Comparison of ENCODE assay signal across 30 mouse cellular contexts in the genomic region with DNA sequence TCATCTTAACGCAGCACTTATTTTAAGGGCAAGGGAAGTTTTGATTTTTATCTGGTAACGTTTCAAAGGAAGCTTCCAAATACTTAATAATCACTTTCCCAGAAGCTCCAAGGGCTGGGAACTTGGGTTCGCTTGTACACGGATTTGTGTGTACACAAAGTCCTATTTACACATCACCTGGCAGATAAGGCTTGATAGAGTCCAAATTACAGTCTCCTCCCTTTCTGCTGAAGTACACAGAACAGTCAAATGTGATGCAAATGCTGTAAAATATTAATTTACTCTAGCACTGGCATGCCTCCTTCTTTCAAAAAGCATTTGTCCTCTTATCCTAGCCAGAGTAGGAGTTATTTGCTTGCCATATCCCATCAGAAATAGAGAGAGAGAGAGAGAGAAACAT. TPM values are rescaled to one million over a fixed set of nuclear protein-coding genes. Genes with fewer than 3 reads are reported as not detected.
DNase-seq lines count a peak whose midpoint lies in the region; ATAC-seq and TF ChIP-seq lines count a peak whose summit lies in the region.
"Had no signal": no experiment of that assay in that cellular context is flagged by ENCODE, and none has a peak within 500 bp of the region (broad histone marks: within the 10 kb centered on the region; RNA-seq: fewer than 3 reads in every experiment).

No protein-coding gene starts in this region.

- intact Hi-C loops in gastrocnemius, adult 2 months (cut with DNase I): no loop called here
- intact Hi-C loops in gastrocnemius, postnatal 14 days (cut with DNase I; ENCODE audit: low total_unique reads): no loop called here

- H3K27ac ChIP-seq in gastrocnemius, adult 2 months: peak overlapping the region; percentile 99
- H3K27ac ChIP-seq in kidney, adult 2 months (ENCODE audit: insufficient read depth, low read depth, low read length): peak overlapping the region; percentile 45; the same call in 1 of the 2 replicates
- 0 out of 2 replicates have a peak overlapping the region, but pooled peaks have one; percentile 38 for H3K27ac ChIP-seq in liver, embryonic 15.5 days (replicated peaks)
- no peak overlapping the region for H3K27ac ChIP-seq in liver, embryonic 12.5 days
- H3K27ac ChIP-seq: embryonic facial prominence, embryonic 13.5 days; forebrain, embryonic 10.5 days; forebrain, embryonic 15.5 days; heart, embryonic 13.5 days; hindbrain, embryonic 10.5 days; hindbrain, embryonic 15.5 days; limb, embryonic 13.5 days; midbrain, embryonic 10.5 days; midbrain, embryonic 15.5 days; neural tube, embryonic 15.5 days; stomach, postnatal 0 days had no signal

- peaks cover 1% of the 10 kb centered on the region; the same call in 1 of the 2 replicates for H3K36me3 ChIP-seq in kidney, adult 2 months (ENCODE audit: control insufficient read depth, insufficient read depth, low read length)
- no peaks in the 10 kb centered on the region for H3K36me3 ChIP-seq in liver, embryonic 15.5 days (replicated peaks)
- no peaks in the 10 kb centered on the region for H3K36me3 ChIP-seq in liver, embryonic 12.5 days
- H3K36me3 ChIP-seq: embryonic facial prominence, embryonic 13.5 days; forebrain, embryonic 10.5 days; forebrain, embryonic 15.5 days; hindbrain, embryonic 10.5 days; hindbrain, embryonic 15.5 days; limb, embryonic 13.5 days; midbrain, embryonic 10.5 days; midbrain, embryonic 15.5 days; neural tube, embryonic 15.5 days had no signal

- ATAC-seq in liver, embryonic 15.5 days (ENCODE audit: insufficient read depth): no peak
- no peak for ATAC-seq in liver, embryonic 12.5 days
- ATAC-seq: forebrain, embryonic 15.5 days; inflammation-experienced regulatory T-cells, adult 6 months; midbrain, embryonic 15.5 days had no signal

- no peak for DNase-seq in gastrocnemius, adult 2 months
- DNase-seq in gastrocnemius, postnatal 14 days: no peak
- peak; percentile 78 for DNase-seq in kidney, adult 2 months
- no peak for DNase-seq in kidney, postnatal 10 days
- no peak for DNase-seq in right cerebral cortex, postnatal 36 days (ENCODE audit: low spot score in 2 of 2)
- DNase-seq: adrenal gland, adult 8-10 months; cerebellum, adult 11 months; cerebellum, postnatal 10 days; heart, postnatal 14 days; kidney, adult 11 months; lung, adult 2 months; lung, postnatal 14 days; right cerebral cortex, postnatal 25 days; thymus, adult 18-20 months; thymus, postnatal 25 days had no signal

- WGBS in kidney, adult 2 months: 34% methylated on average over 4 of the region's 4 CpGs
- 57% methylated on average over 4 of the region's 4 CpGs for WGBS in liver, embryonic 15.5 days (ENCODE audit: insufficient replicate concordance)
- 66% methylated on average over 4 of the region's 4 CpGs for WGBS in liver, embryonic 12.5 days (ENCODE audit: insufficient replicate concordance)

- no peaks in the 10 kb centered on the region for H3K9me3 ChIP-seq in liver, embryonic 15.5 days (replicated peaks)
- no peaks in the 10 kb centered on the region for H3K9me3 ChIP-seq in liver, embryonic 12.5 days (replicated peaks)
- H3K9me3 ChIP-seq: embryonic facial prominence, embryonic 13.5 days; forebrain, embryonic 10.5 days; forebrain, embryonic 15.5 days; G1E; heart, embryonic 13.5 days; hindbrain, embryonic 10.5 days; hindbrain, embryonic 15.5 days; limb, embryonic 13.5 days; midbrain, embryonic 10.5 days; midbrain, embryonic 15.5 days; neural tube, embryonic 15.5 days had no signal

- peaks cover 22% of the 10 kb centered on the region for H3K4me1 ChIP-seq in kidney, adult 2 months (ENCODE audit: control insufficient read depth, insufficient read depth, low read length)
- H3K4me1 ChIP-seq in liver, embryonic 15.5 days (replicated peaks): peaks cover 30% of the 10 kb centered on the region
- peaks cover 25% of the 10 kb centered on the region for H3K4me1 ChIP-seq in liver, embryonic 12.5 days

- H3K27me3 ChIP-seq in kidney, adult 2 months (replicated peaks; ENCODE audit: control insufficient read depth, insufficient read depth, low read length): no peaks in the 10 kb centered on the region
- H3K27me3 ChIP-seq in liver, embryonic 15.5 days: 0 out of 2 replicates have a peak, but pooled peaks cover 2% of the 10 kb centered on the region
- H3K27me3 ChIP-seq in liver, embryonic 12.5 days (replicated peaks): no peaks in the 10 kb centered on the region
- H3K27me3 ChIP-seq: embryonic facial prominence, embryonic 13.5 days; forebrain, embryonic 15.5 days; heart, embryonic 13.5 days; hindbrain, embryonic 15.5 days; midbrain, embryonic 15.5 days; neural tube, embryonic 15.5 days had no signal

- no peak for TF ChIP-seq CTCF in gastrocnemius, adult 2 months (IDR thresholded peaks at IDR 0.05)
- TF ChIP-seq CTCF in kidney, adult 2 months (conservative IDR thresholded peaks at IDR 0.05; ENCODE audit: insufficient read depth, insufficient read length, low read depth, low read length): no peak

- peak overlapping the region; percentile 46 for H3K4me3 ChIP-seq in gastrocnemius, adult 2 months
- H3K4me3 ChIP-seq in kidney, adult 2 months (ENCODE audit: insufficient read depth, low read depth, low read length): no peak overlapping the region
- no peak overlapping the region for H3K4me3 ChIP-seq in liver, embryonic 15.5 days (replicated peaks)
- H3K4me3 ChIP-seq in liver, embryonic 12.5 days: no peak overlapping the region
- H3K4me3 ChIP-seq: embryonic facial prominence, embryonic 13.5 days; forebrain, embryonic 10.5 days; forebrain, embryonic 15.5 days; heart, embryonic 13.5 days; hindbrain, embryonic 10.5 days; hindbrain, embryonic 15.5 days; limb, embryonic 13.5 days; midbrain, embryonic 10.5 days; midbrain, embryonic 15.5 days; neural tube, embryonic 15.5 days had no signal

- TF ChIP-seq POLR2A in kidney, adult 2 months (IDR thresholded peaks at IDR 0.05; ENCODE audit: low read depth, low read length): no peak

- H3K4me2 ChIP-seq in liver, embryonic 15.5 days: no peak overlapping the region
- no peak overlapping the region for H3K4me2 ChIP-seq in liver, embryonic 12.5 days
- H3K4me2 ChIP-seq: embryonic facial prominence, embryonic 13.5 days; forebrain, embryonic 15.5 days; heart, embryonic 13.5 days; hindbrain, embryonic 15.5 days; limb, embryonic 13.5 days; midbrain, embryonic 15.5 days; neural tube, embryonic 15.5 days had no signal

- H3K9ac ChIP-seq in liver, embryonic 15.5 days: no peak overlapping the region
- H3K9ac ChIP-seq in liver, embryonic 12.5 days: no peak overlapping the region
- H3K9ac ChIP-seq: embryonic facial prominence, embryonic 13.5 days; forebrain, embryonic 15.5 days; heart, embryonic 13.5 days; hindbrain, embryonic 15.5 days; limb, embryonic 13.5 days; midbrain, embryonic 15.5 days; neural tube, embryonic 15.5 days had no signal

RNA-seq across cellular contexts. Expression of a gene that starts 6.5 kb away (rescaled TPM):
- 10 to 100 TPM; 40.4 to 56.3 TPM for total RNA-seq in gastrocnemius, adult 2 months (2021)
- total RNA-seq in gastrocnemius, postnatal 14 days (2021): 10 to 100 TPM; 23.5 to 23.8 TPM
- 15.0 and 17.9 TPM in 2 replicates for polyA plus RNA-seq in kidney, adult 2 months (2012; rRNA removed)
- polyA plus RNA-seq in liver, embryonic 15.5 days (2015; fragmentation: Nextera tagmentation; extraction: Ambion mirVana): 2.3 and 2.6 TPM in 2 replicates
- 1.6 and 1.7 TPM in 2 replicates for polyA plus RNA-seq in liver, embryonic 12.5 days (2016; fragmentation: Nextera tagmentation; extraction: Ambion mirVana)
